Mouse (Mus musculus): ENCODE data around the gene D630003M21Rik.

GRCm38 (mm10) chr2:158169351-158169750 lies 59.7 kb downstream of the D630003M21Rik start:
- TF ChIP-seq CTCF (IDR thresholded peaks at IDR 0.05; ENCODE audit: low read depth, low read length) (no peak), POLR2A (IDR thresholded peaks at IDR 0.05; ENCODE audit: borderline replicate concordance, low read depth, low read length) (no peak)

Measured in bone marrow macrophage, adult 2 months (primary cell).